Mouse (Mus musculus) lung, postnatal 14 days (tissue): ENCODE data around the gene Usp27x.
A peak's percentile ranks its signal among the peaks of the same experiment; 100 is the strongest.

Experiments used
- DNase-seq: peaks from one replicate; pipeline ENCODE4 v3.0.0; 2021

The Usp27x gene

GRCm38 (mm10) chrX:7375716-7376480 lies at the start of gene Usp27x:
Gene Usp27x, minus strand, starts transcription at chrX:7375830.
- DNase-seq: peak; percentile 66

GRCm38 (mm10) chrX:7422691-7423111 lies 47.1 kb upstream of the Usp27x start:
- peak; percentile 75 for DNase-seq

- no peak for DNase-seq
Measured at GRCm38 (mm10) chrX:7422166-7422565, 46.5 kb upstream of the Usp27x start.

GRCm38 (mm10) chrX:7421016-7421415 lies 45.4 kb upstream of the Usp27x start:
- peak; percentile 78 for DNase-seq

GRCm38 (mm10) chrX:7416178-7416871 lies 40.7 kb upstream of the Usp27x start:
- peak; percentile 32 for DNase-seq

- no peak for DNase-seq
Measured at GRCm38 (mm10) chrX:7415308-7415707, 39.7 kb upstream of the Usp27x start.

- no peak for DNase-seq
Measured at GRCm38 (mm10) chrX:7412239-7413033, 36.8 kb upstream of the Usp27x start.

GRCm38 (mm10) chrX:7376586-7376985 lies 956 bp upstream of the Usp27x start:
- DNase-seq: no peak

GRCm38 (mm10) chrX:7375322-7375715 lies 311 bp downstream of the Usp27x start:
- DNase-seq: no peak

GRCm38 (mm10) chrX:7325455-7325854 lies 50.2 kb downstream of the Usp27x start:
- no peak for DNase-seq

- DNase-seq: peak; percentile 60
Measured at GRCm38 (mm10) chrX:7322288-7322687, 53.3 kb downstream of the Usp27x start.
